Mouse (Mus musculus) olfactory bulb, adult 2 months (tissue): Measurements from ENCODE around the gene Ly6g5c.

Experiments used
- CTCF ChIP-seq: fragments of 200-500 bp; IDR thresholded peaks from 2 replicates; pipeline ENCODE4 v1.5.1; 2012; ENCODE audit warnings: low read depth, mild to moderate bottlenecking, low read length, moderate library complexity; ENCODE audit not compliant: insufficient read depth
- POLR2A ChIP-seq: fragments of 200-500 bp; IDR thresholded peaks from 2 replicates; pipeline ENCODE4 v1.6.1; 2012; ENCODE audit warnings: mild to moderate bottlenecking, low read depth, low read length, moderate library complexity; ENCODE audit not compliant: insufficient read depth

DNA sequence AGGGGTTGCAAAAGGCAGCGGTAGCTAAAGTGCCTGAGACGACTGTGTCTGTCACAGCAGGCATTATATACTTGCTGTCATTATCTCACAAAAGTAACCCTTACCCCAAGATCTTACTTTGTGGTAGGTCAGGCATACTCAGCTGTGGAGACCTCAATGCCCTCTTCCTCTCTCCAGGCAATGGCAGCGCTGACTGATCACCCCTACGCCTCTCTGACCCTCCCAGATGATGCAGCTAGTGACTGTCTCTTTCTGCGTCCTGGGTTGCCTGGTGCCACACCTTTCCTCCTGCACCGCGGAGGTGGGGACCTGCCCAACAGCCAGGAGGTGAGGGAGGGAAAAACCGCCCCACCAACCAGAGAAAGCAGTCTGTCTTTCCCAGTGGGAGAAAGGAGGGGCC lies 46.8 kb upstream of the Ly6g5c start:
- TF ChIP-seq POLR2A = no peak
- no peak for TF ChIP-seq CTCF
